Mouse (Mus musculus): ENCODE measurements around the gene Pifo.

DNA sequence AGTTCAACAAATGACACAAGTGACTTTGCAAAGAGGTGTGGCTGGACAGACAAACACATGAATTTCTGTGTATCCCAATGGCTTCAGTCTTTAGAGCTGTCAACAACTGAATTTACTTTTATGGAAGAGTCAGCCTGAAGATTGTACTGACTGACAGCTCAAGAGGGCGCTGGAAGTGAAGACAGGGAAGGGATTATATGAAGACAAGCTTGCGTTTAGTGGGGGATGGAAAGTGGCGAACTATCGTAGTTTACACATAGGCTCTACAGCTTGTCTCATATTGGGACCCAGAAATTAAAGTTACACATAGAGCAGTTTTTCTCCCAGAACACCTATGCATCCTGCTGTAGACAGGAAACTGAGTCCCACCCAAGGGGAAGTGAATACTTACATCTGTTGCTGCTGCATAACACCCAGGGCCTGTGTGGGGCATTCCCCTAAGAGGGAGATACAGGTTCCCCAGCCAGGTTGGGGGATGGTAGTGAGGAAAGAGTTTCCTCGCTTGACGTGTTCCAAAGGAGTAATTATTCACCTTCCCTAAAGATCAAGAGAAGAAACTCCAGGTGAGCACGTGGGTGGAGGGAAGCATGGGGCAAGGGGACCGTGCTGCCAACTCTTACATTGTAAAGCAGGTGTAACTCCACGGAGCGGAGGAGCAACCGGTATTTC lies 13.6 kb downstream of the Pifo start:
- TF ChIP-seq GATA1 (IDR thresholded peaks at IDR 0.05; ENCODE audit: borderline replicate concordance, low read length), result no peak
- TF ChIP-seq FLI1 (IDR thresholded peaks at IDR 0.05; ENCODE audit: low read length), result no peak
